Mouse (Mus musculus): ENCODE measurements at regions not wholly inside any gene's neighbourhood (a gene's known extent, or its start where the extent isn't known, plus 50 kb on each side); places are given as distances from the start of the nearest gene placed in this dataset.

DNA sequence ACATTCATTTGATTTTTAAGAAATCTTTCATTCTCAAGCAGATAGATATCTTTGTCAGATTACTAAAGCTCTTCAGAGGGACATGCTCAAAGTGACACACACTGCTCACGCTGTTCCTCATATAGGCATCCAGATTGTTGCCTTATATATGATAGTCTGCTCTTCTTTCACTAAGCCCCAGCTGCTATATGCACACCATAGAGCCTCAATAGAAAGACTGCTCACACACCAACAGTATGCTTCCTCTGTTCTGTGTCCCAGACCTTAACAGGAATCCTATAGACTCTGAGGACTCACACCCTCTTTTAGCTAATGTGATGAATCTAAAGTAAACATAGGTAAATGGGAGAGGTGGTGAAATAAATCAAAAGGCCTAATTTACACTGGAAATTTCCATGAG lies 561.8 kb downstream of the Smarca1 start:
- Histone ChIP-seq H3K4me1 (ENCODE audit: control insufficient read depth, insufficient read depth, low read length) (no peaks in the 10 kb centered on the region), H3K27me3 (ENCODE audit: control insufficient read depth, insufficient read depth, low read length, poor library complexity, severe bottlenecking) (no peaks in the 10 kb centered on the region), H3K9ac (ENCODE audit: low read depth, poor library complexity, severe bottlenecking) (no peak overlapping the region), H3K27ac (ENCODE audit: insufficient read depth, low read length) (no peak overlapping the region), H3K36me3 (ENCODE audit: control insufficient read depth, insufficient read depth, low read length, poor library complexity, severe bottlenecking) (no peaks in the 10 kb centered on the region), H3K9me3 (replicated peaks; ENCODE audit: control insufficient read depth, insufficient read depth, low read length, poor library complexity, severe bottlenecking) (no peaks in the 10 kb centered on the region), H3K4me3 (ENCODE audit: low read depth, low read length) (no peak overlapping the region)
- no peak for TF ChIP-seq POLR2A (IDR thresholded peaks at IDR 0.05; ENCODE audit: insufficient read depth, low read length)
- no peak for TF ChIP-seq CTCF (IDR thresholded peaks at IDR 0.05; ENCODE audit: low read depth, low read length)
- TF ChIP-seq EP300 (IDR thresholded peaks at IDR 0.05; ENCODE audit: insufficient read depth, low read depth, low read length), result no peak

GRCm38 (mm10) chrX:47328817-47329216 lies 564.0 kb downstream of the Smarca1 start:
- Histone ChIP-seq H3K4me1 (ENCODE audit: control insufficient read depth, insufficient read depth, low read length) (no peaks in the 10 kb centered on the region), H3K36me3 (ENCODE audit: control insufficient read depth, insufficient read depth, low read length, poor library complexity, severe bottlenecking) (no peaks in the 10 kb centered on the region), H3K27me3 (ENCODE audit: control insufficient read depth, insufficient read depth, low read length, poor library complexity, severe bottlenecking) (no peaks in the 10 kb centered on the region), H3K4me3 (ENCODE audit: low read depth, low read length) (no peak overlapping the region), H3K9me3 (replicated peaks; ENCODE audit: control insufficient read depth, insufficient read depth, low read length, poor library complexity, severe bottlenecking) (no peaks in the 10 kb centered on the region), H3K27ac (ENCODE audit: insufficient read depth, low read length) (no peak overlapping the region), H3K9ac (ENCODE audit: low read depth, poor library complexity, severe bottlenecking) (no peak overlapping the region)
- TF ChIP-seq CTCF (IDR thresholded peaks at IDR 0.05; ENCODE audit: low read depth, low read length) (no peak), POLR2A (IDR thresholded peaks at IDR 0.05; ENCODE audit: insufficient read depth, low read length) (no peak), EP300 (IDR thresholded peaks at IDR 0.05; ENCODE audit: insufficient read depth, low read depth, low read length) (no peak)

DNA sequence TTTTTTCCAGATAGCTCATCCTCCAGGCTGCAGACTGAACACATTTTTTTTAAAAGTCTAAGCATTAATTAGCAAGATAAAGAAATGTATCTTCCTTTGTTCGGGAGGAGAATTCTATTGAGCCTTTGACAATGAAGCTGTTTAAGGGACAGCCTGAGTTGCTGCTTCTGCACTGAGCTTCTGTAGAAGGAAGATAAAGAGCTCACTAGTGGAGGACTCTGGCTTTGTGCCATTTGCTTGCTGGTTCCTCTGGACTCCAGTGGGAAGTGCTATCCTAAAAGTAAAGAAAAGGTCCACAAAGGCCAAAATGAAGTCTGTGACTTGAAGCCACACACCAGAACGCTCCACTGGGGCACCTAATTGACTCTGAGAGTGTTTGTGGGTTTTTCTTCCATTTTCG lies 577.0 kb downstream of the Smarca1 start:
- Histone ChIP-seq H3K27ac (ENCODE audit: insufficient read depth, low read length) (no peak overlapping the region), H3K36me3 (ENCODE audit: control insufficient read depth, insufficient read depth, low read length, poor library complexity, severe bottlenecking) (no peaks in the 10 kb centered on the region), H3K4me3 (ENCODE audit: low read depth, low read length) (no peak overlapping the region), H3K9ac (ENCODE audit: low read depth, poor library complexity, severe bottlenecking) (no peak overlapping the region), H3K9me3 (replicated peaks; ENCODE audit: control insufficient read depth, insufficient read depth, low read length, poor library complexity, severe bottlenecking) (no peaks in the 10 kb centered on the region), H3K27me3 (ENCODE audit: control insufficient read depth, insufficient read depth, low read length, poor library complexity, severe bottlenecking) (no peaks in the 10 kb centered on the region), H3K4me1 (ENCODE audit: control insufficient read depth, insufficient read depth, low read length) (no peaks in the 10 kb centered on the region)
- TF ChIP-seq CTCF (IDR thresholded peaks at IDR 0.05; ENCODE audit: low read depth, low read length) (no peak), EP300 (IDR thresholded peaks at IDR 0.05; ENCODE audit: insufficient read depth, low read depth, low read length) (no peak), POLR2A (IDR thresholded peaks at IDR 0.05; ENCODE audit: insufficient read depth, low read length) (no peak)

GRCm38 (mm10) chrX:47307140-47307539 lies 585.6 kb downstream of the Smarca1 start:
- Histone ChIP-seq H3K27me3 (ENCODE audit: control insufficient read depth, insufficient read depth, low read length, poor library complexity, severe bottlenecking) (no peaks in the 10 kb centered on the region), H3K4me1 (ENCODE audit: control insufficient read depth, insufficient read depth, low read length) (no peaks in the 10 kb centered on the region), H3K9me3 (replicated peaks; ENCODE audit: control insufficient read depth, insufficient read depth, low read length, poor library complexity, severe bottlenecking) (no peaks in the 10 kb centered on the region), H3K4me3 (ENCODE audit: low read depth, low read length) (no peak overlapping the region), H3K36me3 (ENCODE audit: control insufficient read depth, insufficient read depth, low read length, poor library complexity, severe bottlenecking) (no peaks in the 10 kb centered on the region), H3K27ac (ENCODE audit: insufficient read depth, low read length) (no peak overlapping the region), H3K9ac (ENCODE audit: low read depth, poor library complexity, severe bottlenecking) (no peak overlapping the region)
- no peak for TF ChIP-seq EP300 (IDR thresholded peaks at IDR 0.05; ENCODE audit: insufficient read depth, low read depth, low read length)
- TF ChIP-seq POLR2A (IDR thresholded peaks at IDR 0.05; ENCODE audit: insufficient read depth, low read length), result no peak
- TF ChIP-seq CTCF (IDR thresholded peaks at IDR 0.05; ENCODE audit: low read depth, low read length), result no peak

GRCm38 (mm10) chrX:47303547-47303946 lies 589.2 kb downstream of the Smarca1 start:
- Histone ChIP-seq H3K9ac (ENCODE audit: low read depth, poor library complexity, severe bottlenecking) (no peak overlapping the region), H3K9me3 (replicated peaks; ENCODE audit: control insufficient read depth, insufficient read depth, low read length, poor library complexity, severe bottlenecking) (no peaks in the 10 kb centered on the region), H3K27me3 (ENCODE audit: control insufficient read depth, insufficient read depth, low read length, poor library complexity, severe bottlenecking) (no peaks in the 10 kb centered on the region), H3K27ac (ENCODE audit: insufficient read depth, low read length) (no peak overlapping the region), H3K4me1 (ENCODE audit: control insufficient read depth, insufficient read depth, low read length) (no peaks in the 10 kb centered on the region), H3K4me3 (ENCODE audit: low read depth, low read length) (no peak overlapping the region), H3K36me3 (ENCODE audit: control insufficient read depth, insufficient read depth, low read length, poor library complexity, severe bottlenecking) (no peaks in the 10 kb centered on the region)
- TF ChIP-seq EP300 (IDR thresholded peaks at IDR 0.05; ENCODE audit: insufficient read depth, low read depth, low read length), result no peak
- no peak for TF ChIP-seq CTCF (IDR thresholded peaks at IDR 0.05; ENCODE audit: low read depth, low read length)
- TF ChIP-seq POLR2A (IDR thresholded peaks at IDR 0.05; ENCODE audit: insufficient read depth, low read length), result no peak

- no peaks in the 10 kb centered on the region for H3K36me3 ChIP-seq (ENCODE audit: control insufficient read depth, insufficient read depth, low read length, poor library complexity, severe bottlenecking)
- no peak overlapping the region for H3K27ac ChIP-seq (ENCODE audit: insufficient read depth, low read length)
- H3K4me1 ChIP-seq (ENCODE audit: control insufficient read depth, insufficient read depth, low read length), result no peaks in the 10 kb centered on the region
- no peaks in the 10 kb centered on the region for H3K27me3 ChIP-seq (ENCODE audit: control insufficient read depth, insufficient read depth, low read length, poor library complexity, severe bottlenecking)
- no peak overlapping the region for H3K4me3 ChIP-seq (ENCODE audit: low read depth, low read length)
- no peak overlapping the region for H3K9ac ChIP-seq (ENCODE audit: low read depth, poor library complexity, severe bottlenecking)
- H3K9me3 ChIP-seq (replicated peaks; ENCODE audit: control insufficient read depth, insufficient read depth, low read length, poor library complexity, severe bottlenecking), result no peaks in the 10 kb centered on the region
- TF ChIP-seq CTCF (IDR thresholded peaks at IDR 0.05; ENCODE audit: low read depth, low read length), result peak; percentile 12
- no peak for TF ChIP-seq EP300 (IDR thresholded peaks at IDR 0.05; ENCODE audit: insufficient read depth, low read depth, low read length)
- no peak for TF ChIP-seq POLR2A (IDR thresholded peaks at IDR 0.05; ENCODE audit: insufficient read depth, low read length)
These were observed 600.1 kb downstream of the Smarca1 start for GRCm38 (mm10) chrX:47292548-47293147.
